Mouse (Mus musculus) E14TG2a.4 (cell line): ENCODE measurements around the gene Fbxw7.

ENCODE experiments used
- CTCF ChIP-seq: conservative IDR thresholded peaks from 2 replicates; pipeline ENCODE4 v1.5.1; 2014; ENCODE audit warnings: low read length
- POU5F1 ChIP-seq: IDR thresholded peaks from 2 replicates; pipeline ENCODE4 v1.6.1; 2014; ENCODE audit warnings: low read length, borderline replicate concordance

DNA sequence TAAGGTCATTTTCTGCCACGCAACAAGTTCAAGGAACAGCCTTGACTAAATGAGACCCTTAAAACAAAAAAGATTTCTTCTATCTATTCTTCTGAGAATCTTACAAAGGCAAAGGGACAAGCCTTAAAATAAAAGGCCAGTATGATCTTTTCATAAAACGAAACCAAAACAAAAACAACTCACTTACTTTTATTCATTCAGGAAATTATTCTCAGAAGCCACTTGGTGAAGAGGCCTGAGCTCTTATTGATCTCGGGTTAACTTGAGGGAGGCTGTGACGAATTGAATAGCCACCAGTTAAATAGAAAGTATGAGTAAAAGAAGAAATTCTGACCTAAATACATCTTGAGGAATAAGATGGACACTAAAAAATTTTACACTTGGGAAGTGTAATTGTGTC, 46.1 kb upstream of the Fbxw7 start:
- no peak for TF ChIP-seq CTCF
- no peak for TF ChIP-seq POU5F1
